Mouse (Mus musculus) cerebellum, postnatal 36 days (tissue): ENCODE results near the gene Psme2.

Source experiments
- DNase-seq, 2 experiments: peaks; one replicate each; pipeline ENCODE4 v3.0.0; 2021 to 2022; ENCODE audit warnings: mixed read lengths in 2 of 2

The Psme2 gene

DNA sequence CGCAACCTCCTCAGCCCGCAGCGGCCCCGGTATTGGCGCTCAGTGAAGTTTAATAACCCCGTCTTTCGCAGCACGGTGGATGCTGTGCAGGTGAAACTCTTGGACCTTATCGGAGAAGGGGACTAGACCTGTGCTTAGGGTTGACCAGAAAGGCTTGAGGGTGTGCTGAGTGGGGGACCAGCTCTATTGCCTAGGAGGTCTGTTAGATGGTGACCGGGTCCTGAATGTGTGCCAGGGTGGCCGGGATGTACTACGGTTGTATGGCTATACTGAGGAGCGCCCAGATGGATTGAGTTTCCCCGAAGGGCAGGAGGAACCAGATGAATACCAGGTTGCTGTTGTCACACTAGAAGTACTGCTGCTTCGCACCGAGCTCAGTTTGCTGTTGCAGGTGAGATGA, 1.3 kb upstream of the Psme2 start:
- DNase-seq = peak in 1 of 2 experiments; percentile 39

DNA sequence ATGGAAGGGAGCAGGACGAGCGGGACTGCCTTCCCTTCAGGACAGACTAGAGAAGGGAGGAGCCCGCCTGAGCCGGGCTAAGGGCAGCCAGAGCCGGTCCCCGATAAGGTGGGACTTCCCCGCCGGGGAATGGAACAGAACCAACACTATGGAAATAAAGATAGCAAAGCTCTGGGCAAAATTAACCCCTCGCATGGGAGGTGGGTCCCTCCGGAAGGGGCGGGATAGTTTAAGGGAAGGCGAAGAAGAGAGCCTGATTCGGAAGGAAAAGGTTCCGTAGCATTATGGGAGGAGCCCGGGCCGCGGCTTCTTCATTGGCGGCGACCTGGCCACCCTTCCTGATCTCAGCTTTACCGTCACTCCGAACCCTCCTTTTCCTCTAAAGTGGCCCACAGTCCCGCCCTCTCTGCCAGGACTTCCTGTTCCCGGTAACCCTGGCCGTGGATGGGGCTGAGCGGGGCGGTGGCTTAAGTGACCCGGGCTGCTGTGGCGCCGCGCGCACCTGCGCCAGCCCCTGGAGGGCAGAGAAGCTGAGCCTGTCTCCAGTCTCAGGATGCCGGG, 498 bp upstream of the Psme2 start, which contains the start of gene Rnf31:
Rnf31 (plus strand) TSS at position 378 of the 561 bp plus-strand sequence.
- peak; percentile 90 to 92 for DNase-seq

DNA sequence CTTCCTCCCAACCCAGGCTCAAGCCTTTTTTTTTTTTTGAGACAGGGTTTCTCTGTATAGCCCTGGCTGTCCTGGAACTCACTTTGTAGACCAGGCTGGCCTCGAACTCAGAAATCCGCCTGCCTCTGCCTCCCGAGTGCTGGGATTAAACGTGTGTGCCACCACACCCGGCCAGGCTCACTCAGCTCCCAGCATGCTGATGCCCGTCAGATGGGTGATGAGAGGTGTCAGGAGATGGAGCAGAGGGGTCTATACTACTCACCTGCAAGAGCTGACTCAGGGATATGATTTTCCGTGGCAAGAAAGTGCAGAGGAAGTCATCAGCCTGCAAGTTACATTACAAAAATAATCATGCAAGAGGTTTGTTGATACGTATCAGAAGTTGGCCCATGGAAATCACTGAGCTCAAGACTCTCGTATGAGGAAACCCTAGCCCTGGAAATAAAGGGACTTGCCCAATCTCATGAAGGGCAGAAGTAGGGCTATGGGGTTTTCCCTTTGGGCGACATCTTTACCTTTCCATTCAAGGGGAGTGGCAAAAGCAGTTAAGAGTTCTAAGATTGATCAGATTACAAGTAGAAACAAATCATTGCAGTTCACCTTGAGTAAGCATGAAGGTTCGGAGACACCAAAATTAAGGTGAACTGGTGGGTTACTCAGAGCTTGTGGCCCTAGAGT, 1.0 kb downstream of the Psme2 start:
- no peak for DNase-seq

DNA sequence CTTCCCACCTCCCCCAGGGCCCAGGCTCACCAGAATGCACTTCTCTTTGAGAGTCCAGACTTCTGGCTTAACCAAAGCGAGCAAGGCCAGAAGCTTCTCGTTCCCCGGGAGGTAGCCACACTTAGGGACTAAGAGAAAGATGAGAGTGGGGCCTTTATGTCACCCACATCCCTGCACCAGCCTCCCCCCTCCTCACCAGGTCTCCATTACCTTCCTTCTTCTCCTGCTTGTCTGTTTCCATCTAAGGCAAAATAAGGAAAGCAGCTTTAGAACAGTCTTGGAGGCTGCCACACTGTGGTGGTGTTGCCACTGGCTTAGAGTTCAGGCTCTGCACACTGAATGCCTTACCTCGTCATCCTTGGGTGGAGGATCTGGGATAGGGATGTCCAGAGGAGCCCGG, 1.6 kb downstream of the Psme2 start:
- no peak for DNase-seq

DNA sequence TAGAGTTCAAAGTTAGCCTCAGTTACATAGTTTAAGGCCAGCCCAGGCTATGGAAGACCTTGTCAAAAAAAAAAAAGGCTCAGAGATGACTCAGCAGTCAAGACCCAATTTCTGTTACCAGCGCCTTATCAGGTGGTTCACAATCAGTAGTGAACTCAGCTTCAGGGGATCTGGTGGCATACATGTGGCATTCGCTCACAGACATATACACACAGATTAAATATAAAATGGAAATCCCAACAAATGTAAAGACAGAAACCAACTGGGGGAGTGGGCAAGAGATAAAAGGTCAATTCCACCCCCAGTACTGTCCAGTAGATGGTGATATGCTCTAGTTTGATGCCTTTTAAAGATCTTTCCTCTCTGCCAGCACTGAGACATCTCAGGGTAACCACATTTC, 4.8 kb downstream of the Psme2 start:
- DNase-seq = no peak

DNA sequence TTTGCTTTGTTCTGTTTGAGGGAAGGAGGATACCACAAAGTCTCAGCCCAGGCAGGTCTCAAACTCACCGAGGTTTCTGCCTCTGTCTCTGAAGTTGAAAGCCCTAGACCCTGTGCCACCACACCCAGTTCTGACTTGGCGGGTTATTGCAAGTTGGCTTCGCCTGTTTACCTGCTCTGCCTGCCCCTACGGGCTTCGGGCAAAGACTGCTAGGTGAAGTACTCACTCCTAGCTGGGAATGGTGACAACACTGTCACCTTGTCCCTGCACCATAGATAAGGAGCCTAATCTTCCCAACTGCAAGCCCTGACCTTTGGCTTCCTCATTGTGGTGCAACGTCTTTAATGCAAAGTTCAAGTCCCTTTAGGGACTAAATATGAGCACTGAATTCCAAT, 5.3 kb downstream of the Psme2 start:
- DNase-seq = no peak

DNA sequence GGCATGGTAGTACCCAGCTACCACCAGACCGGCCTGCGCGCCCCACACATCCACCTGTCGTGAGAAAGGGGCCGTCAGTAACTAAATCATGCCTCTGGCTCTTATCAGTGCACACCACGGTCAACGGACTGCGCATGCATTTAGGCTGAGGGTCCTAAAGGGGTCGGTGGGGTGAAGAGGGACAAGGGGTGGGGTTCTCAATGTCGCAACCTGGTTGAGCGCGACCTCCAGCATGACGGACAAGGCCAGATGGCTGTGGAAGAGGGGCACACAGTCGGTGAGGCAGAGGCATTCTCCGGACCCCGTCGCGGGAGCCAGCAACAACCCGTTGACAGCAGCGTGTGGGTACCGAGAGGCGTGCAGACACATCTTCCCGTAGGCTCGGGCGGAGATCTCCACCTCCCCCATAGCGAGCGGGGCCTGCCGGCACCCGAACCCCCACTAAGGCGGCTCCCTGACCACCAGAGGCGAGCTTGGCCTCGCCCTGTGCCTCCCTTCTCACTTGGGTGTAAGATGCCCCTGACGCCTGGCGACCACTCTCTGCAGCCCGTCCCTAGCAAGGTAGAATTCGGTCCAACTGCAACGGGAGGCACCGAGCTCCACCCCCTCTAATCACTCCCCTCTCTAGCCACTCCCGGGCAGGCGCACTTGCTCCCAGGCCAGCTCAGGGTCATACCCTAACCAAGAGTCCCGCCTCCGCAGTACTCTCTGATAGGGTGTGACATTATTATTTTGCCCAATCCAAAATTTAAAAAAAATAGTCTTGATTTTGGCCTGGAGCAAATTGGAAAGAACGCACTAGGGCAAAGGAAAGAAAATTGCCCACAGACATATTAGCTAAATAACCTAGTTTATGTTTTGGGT, 6.0 kb downstream of the Psme2 start, which contains the start of gene Emc9:
Emc9 (minus strand) TSS at position 601 of the 864 bp plus-strand sequence.
- peak; percentile 76 to 78 for DNase-seq

DNA sequence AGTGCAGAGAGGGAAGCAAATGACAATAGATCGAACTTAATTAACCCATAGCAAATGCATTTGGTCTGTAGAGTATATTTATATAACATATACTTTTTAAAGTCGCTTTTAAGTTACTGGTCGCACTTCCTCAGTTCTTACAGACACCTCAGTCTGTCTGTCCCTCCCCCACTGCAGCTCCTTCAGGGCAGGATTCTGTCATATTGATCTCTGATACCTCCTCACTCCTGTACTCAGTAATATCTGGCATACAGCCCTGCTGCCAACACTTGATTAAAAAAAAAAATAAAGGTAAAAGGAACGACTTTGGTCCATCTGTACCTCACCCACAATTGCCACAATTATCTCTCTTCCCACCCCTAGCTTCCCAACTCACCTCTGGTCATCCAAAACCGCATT, 6.6 kb downstream of the Psme2 start:
- no peak for DNase-seq

DNA sequence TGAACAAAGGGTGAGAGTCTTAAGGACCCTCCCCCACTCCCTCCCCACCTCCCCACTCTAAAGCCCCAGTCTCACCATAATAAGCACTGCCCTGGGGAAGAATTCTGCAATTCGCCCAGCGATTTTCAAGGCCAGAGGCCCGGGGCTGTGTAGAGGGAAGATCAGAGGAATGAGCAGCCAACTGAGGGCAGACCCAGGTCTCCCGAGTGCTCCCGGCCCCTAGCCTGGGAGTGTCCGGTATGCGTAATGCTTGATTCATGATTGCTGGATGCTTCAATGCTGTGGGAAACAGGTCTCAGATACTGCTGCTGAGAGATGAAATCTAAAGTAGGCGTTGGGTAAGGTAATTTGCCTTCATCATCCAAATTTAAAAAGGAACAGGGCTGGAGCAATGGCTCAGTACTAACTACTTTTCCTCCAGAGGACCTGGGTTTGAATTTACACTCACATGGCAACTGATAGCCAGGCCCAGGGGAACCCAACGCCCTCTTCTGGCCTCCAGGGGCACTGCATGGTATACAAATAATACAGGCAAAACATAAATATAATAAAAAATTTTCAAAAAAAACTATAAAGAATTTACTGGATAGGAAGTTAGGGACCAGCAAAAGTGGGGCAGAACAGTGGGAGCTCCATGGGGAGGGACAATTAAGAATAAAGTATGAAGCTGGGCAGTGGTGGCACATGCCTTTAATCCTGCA, 8.8 kb downstream of the Psme2 start:
- no peak for DNase-seq

DNA sequence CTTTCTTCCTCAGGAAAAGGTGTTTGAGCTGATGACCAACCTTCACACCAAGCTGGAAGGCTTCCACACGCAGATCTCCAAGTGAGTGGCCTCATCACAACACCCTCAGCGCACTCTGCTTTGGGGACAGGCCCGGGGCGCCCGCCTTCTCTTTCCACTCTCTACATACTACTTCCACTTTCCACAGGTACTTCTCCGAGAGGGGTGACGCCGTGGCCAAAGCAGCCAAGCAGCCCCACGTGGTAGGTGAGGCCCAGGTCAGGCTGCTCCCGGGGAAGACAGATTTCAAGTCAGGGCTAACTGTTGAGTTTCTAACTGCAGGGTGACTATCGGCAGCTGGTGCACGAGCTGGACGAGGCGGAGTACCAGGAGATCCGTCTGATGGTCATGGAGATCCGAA, 10.2 kb downstream of the Psme2 start:
- no peak for DNase-seq

DNA sequence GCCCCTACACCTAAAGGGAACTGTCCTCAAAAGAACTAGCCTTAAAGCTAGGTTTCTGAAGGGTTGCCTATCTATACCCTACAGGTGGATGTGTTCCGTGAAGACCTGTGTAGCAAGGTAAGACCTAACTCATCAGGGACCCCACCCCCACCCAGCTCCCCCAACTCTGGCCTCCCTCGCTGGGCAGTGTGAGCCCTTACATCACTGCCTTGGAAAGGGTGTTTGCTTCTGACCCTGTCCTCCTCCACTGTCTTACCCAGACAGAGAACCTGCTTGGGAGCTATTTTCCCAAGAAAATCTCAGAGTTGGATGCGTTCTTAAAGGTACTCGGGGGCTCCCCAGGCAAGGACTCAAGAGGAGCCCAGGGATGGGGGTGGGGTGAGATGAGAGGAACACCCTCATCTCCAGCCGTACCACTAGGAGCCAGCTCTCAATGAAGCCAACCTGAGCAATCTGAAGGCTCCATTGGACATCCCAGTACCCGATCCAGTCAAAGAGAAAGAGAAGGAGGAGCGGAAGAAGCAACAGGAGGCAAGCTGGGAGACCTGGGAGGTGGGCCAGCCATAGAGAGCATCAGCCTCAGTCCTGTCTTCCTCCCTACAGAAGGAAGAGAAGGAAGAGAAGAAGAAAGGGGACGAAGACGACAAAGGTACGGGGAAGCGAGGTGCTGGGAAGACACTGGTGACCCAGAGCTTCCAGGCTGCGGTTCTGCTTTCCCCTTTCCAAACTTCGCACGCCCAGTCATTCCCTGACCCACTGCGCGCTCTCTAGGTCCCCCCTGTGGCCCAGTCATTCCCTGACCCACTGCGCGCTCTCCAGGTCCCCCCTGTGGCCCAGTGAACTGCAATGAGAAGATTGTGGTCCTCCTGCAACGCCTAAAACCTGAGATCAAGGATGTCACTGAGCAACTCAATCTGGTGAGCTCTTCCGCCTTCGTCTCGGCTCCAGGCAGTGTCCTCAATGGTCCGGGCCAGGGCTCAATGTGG, 11.1 kb downstream of the Psme2 start:
- DNase-seq = no peak

DNA sequence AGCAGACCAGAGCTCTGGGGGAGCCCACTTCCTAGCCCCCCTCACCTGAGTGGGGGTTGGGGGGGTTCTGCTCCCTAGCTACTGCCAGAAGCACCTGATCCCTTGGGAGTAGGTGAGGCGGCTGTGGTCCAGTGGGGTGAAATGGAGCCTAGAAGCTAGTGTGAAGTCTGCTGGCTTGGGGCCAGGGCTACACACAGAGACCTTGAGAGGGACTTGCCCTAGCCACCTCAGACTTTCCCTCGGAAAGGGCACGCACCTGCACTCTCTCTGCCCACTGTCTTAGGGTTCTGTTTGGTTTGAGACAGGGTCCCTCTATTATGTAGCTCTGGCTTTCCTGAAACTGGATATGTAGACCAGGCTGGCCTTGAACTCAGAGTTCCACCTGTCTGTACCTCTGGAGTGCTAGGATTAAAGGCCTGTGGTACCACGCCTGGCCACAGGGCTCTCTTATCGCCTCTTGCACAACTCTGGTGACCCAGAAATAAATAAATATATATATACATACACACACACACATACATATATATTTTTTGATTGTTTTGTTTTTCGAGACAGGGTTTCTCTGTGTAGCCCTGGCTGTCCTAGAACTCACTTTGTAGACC, 12.1 kb downstream of the Psme2 start:
- DNase-seq = peak in 1 of 2 experiments; percentile 52

DNA sequence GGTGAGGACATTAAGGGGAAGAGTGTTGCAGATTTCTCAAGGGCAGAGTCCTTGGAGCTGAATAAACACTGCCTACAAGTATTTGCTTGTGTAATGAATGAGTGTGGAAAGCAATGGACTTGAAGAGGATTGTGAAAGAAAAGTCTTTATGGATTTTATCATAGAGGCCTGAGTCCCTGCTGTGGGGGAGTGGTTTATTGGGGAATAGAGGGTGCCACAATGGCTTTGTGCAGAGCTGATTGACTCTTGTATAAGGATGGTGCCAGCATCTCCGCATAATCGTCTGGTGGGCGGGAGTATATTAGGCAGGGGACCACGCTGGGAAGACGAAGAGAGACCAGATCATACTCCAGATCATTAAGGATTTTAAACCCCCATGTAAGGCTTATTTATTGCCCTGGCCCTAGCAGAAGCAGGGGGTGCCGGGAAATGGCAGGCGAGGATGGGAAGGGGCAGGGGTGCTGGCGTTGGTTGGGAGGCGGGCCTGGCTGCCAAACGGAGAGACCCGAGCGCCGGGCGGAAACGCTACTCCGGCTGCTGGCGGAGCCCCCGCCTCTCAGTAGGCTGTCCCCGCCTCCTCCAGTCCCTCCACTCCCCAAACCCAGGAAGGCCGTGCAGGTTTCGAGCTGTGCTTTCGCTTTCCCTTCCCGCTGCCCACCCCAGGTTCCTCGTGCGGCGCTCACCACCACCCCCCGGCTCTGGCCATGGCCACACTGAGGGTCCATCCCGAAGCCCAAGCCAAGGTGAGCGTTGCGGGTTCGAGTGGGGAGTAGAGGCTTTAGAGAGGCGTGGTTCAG, 12.8 kb downstream of the Psme2 start, which contains the start of gene Psme1:
Psme1 (plus strand) TSS at position 253 of the 797 bp plus-strand sequence.
- DNase-seq = peak; percentile 49 to 62

DNA sequence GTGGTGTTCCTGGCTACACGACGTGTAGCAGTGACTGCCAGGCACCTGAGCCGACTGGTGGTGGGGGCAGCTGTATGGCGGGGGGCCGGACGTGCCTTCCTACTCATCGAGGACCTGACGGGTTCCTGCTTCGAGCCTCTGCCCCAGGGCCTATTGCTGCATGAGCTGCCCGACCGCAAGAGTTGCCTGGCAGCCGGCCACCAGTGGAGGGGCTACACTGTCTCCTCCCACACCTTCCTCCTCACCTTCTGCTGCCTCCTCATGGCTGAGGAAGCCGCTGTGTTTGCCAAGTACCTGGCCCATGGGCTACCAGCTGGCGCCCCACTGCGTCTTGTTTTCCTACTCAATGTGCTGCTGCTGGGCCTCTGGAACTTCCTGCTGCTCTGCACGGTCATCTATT, 14.5 kb downstream of the Psme2 start:
- no peak for DNase-seq

DNA sequence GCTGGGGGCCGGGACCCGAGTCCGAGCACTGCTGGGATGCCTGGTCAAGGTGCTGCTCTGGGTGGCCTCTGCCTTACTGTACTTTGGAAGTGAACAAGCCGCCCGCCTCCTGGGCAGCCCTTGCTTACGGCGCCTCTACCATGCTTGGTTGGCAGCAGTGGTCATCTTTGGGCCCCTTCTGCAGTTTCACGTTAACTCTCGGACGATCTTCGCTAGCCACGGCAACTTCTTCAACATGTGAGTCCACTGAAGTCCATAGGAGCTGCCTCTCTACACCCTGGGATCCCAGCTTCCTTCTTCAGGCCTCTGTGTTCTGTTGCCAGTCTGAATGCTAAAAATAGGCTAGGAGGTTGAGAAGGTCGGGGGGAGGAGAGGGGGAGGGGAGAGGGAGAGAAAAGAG, 15.2 kb downstream of the Psme2 start:
- DNase-seq = no peak

DNA sequence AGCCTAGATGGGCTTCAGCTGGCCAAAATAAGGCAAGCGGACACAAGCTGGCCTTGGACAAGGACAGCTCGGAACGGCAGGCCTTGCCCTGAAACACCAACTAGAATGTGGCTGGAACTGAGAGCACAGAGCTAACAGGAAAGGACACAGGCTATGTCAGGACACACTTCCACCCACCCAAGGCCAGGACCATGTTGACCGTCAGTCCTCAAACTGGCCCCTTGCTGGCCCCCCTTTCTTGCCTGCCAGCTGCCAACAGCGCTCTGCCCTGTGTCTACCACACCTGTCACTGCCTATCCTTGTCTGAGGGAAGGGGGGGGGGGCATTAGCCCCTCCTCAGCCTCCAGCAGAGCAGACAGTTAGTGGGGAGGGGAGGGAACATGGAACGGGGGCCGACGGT, 15.6 kb downstream of the Psme2 start, which contains the start of gene Fitm1:
Fitm1 (plus strand) TSS at position 316 of the 400 bp plus-strand sequence.
- no peak for DNase-seq

DNA sequence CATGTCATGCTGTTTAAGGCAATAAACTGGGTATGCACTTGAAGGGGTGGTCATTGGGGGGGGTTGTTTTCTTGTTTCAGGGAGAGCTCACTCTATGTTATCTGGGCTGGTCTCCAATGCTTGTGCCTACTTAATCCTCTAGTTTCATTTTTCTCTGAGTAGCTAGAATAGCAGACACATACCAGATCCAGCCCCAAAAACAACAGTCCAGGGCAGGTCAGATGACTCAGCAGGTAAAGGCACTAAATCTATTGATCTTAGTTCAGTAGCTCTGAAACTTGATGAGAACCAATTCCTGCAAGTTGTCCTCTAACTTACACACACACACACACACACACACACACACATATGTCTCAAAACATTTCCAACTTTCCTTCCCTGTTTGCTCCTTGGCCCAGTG, 19.2 kb downstream of the Psme2 start:
- no peak for DNase-seq

DNA sequence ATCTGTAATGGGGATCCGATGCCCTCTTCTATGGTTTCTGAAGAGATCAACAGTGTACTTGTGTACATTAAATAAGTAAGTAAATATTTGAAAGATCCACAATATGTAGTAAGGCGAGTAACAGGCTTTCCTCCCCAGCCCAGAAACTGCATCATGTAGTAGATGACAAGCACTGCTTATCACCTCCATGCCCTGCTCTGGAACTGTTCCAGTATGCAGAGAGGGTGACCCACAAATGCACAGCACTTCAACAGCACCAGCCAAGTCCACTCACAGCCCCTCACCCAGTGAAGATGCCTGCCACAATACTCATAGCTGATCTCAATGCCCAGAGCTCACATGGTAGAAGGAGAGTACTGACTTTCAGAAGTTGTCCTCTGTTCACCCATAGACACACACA, 20.3 kb downstream of the Psme2 start:
- DNase-seq = no peak

DNA sequence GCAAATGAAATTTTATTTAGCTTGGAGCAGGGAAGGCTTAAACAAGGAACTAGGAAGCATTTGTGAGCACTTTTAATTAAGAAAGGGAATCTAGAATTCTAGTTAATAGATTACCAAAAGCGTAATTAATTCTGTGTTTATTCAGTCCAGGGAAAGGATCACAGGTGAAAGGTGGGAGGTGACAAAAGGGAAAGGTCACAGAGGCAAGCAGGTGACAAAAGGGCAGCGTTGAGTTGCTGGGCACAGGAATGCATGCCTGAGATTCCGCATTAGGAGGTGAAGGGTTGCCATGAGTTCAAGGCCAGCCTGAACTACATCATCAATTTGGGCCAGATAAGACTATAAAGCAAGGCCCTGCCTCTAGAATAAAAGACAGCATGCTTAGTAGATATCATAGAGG, 23.4 kb downstream of the Psme2 start:
- no peak for DNase-seq

DNA sequence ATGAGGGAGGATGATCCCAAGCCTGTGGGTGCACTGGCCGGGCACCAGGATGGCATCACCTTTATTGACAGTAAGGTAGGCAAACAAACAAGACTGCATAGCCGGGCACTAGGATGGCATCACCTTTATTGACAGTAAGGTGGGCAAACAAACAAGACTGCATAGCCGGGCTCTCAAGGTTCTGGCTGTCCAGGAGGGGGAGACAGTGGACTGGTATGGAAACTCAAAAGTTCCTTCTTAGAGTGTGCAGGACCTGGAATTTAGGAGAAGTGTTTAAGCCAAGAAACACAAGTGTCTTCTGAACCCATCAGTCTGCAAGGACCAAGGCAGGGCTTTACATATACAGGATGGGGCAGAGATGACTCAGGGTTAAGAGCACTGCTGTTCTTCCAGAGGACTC, 25.2 kb downstream of the Psme2 start:
- DNase-seq = no peak
